15 mouse cellular contexts compared by ENCODE assay signal in the genomic region with DNA sequence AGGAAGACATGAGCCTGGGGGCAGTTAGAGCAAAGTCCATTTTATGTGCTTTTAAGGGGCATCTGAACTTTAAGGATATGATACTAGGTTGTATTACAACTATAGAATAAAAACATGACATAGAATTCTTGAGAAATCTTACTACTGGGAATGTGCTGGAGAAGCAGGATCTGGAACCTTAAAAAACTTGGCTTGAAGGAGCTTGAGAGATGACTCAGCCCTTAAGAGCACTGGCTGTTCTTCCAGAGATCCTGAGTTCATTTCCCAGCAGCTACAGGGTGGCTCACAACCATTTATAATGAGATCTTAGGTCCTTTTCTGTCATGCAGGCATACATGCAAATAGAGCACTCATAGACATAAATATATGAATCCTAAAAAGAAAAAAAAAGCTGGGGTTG. TPM values are rescaled to one million over a fixed set of nuclear protein-coding genes. Genes with fewer than 3 reads are reported as not detected.
"Had no signal": no experiment of that assay in that cellular context is flagged by ENCODE, and none has a peak within 500 bp of the region (broad histone marks: within the 10 kb centered on the region; RNA-seq: fewer than 3 reads in every experiment).

No protein-coding gene starts in this region.

- DNase-seq: kidney, adult 8-10 months; kidney, postnatal 14 days; kidney, postnatal 4 days; liver; lung, adult 2 months; retina, postnatal 1 day; right cerebral cortex, postnatal 25 days; thymus, adult 2 months; thymus, postnatal 14 days; thymus, postnatal 4 days had no signal

RNA-seq across cellular contexts. Expression of a gene that starts 46.7 kb away (rescaled TPM):
- total RNA-seq: layer of hippocampus, adult 18-20 months; layer of hippocampus, postnatal 14 days; left cerebral cortex, adult 8-10 months; left cerebral cortex, postnatal 14 days; megakaryocyte, adult 5-6 weeks had no signal
